Mouse (Mus musculus) layer of hippocampus, postnatal 25 days (tissue): ENCODE results near the gene Ddx39b. TPM values are rescaled to one million over a fixed set of nuclear protein-coding genes. Genes with fewer than 3 reads are reported as not detected.
"Not testable (repeated sequence)": the region's sequence is repeated elsewhere in the genome, so short reads cannot be mapped to it uniquely, and the experiment has no call there.

Source experiments
- DNase-seq, 2 experiments: peaks; one replicate each; pipeline ENCODE4 v3.0.0; 2022; ENCODE audit warnings: mixed read lengths in 2 of 2, low spot score in 1 of 2; ENCODE audit errors: extremely low spot score in 1 of 2
- total RNA-seq, 2 experiments: library from RNA; stranded (reverse); gene quantifications; 2 replicates each; pipeline ENCODE4 v1.2.3; 2021

Gene Ddx39b
- total RNA-seq, 2 experiments from 2014 or later, result 213 to 229 TPM

- peak; percentile 90 to 97 for DNase-seq
Observed at GRCm38 (mm10) chr17:35257824-35258491, 16.4 kb downstream of the Ddx39b start.

- DNase-seq, result no peak
Observed at GRCm38 (mm10) chr17:35258492-35259478, 17.2 kb downstream of the Ddx39b start.

- no peak for DNase-seq
Observed at GRCm38 (mm10) chr17:35259621-35260020, 18.1 kb downstream of the Ddx39b start.

GRCm38 (mm10) chr17:35261651-35262050 lies 20.1 kb downstream of the Ddx39b start:
- no peak for DNase-seq

- DNase-seq, result peak; percentile 93 to 100
Observed at GRCm38 (mm10) chr17:35262664-35263522, 21.3 kb downstream of the Ddx39b start, which contains the start of gene H2-D1. TSS of gene H2-D1 (plus strand) at chr17:35262730.

GRCm38 (mm10) chr17:35263523-35263883 lies 22.0 kb downstream of the Ddx39b start:
- DNase-seq, result no peak

- DNase-seq, result no peak
Observed at GRCm38 (mm10) chr17:35267399-35268086, 26.0 kb downstream of the Ddx39b start.

- DNase-seq, result no peak
Observed at GRCm38 (mm10) chr17:35269653-35270347, 28.3 kb downstream of the Ddx39b start.

- no peak for DNase-seq
Observed at GRCm38 (mm10) chr17:35272249-35272648, 30.7 kb downstream of the Ddx39b start.

- peak; percentile 91 to 97 for DNase-seq
Observed at GRCm38 (mm10) chr17:35274770-35275169, 33.2 kb downstream of the Ddx39b start.

- no peak for DNase-seq
Observed at GRCm38 (mm10) chr17:35276304-35276864, 34.8 kb downstream of the Ddx39b start.

- no peak for DNase-seq
Observed at GRCm38 (mm10) chr17:35278049-35278448, 36.5 kb downstream of the Ddx39b start.

GRCm38 (mm10) chr17:35278957-35279688 lies 37.6 kb downstream of the Ddx39b start:
- DNase-seq, result no peak

GRCm38 (mm10) chr17:35280276-35280675 lies 38.7 kb downstream of the Ddx39b start:
- DNase-seq, result no peak

GRCm38 (mm10) chr17:35285431-35285830 lies 43.9 kb downstream of the Ddx39b start:
- DNase-seq, result no peak

- DNase-seq, result peak; percentile 33 to 75
Observed at GRCm38 (mm10) chr17:35295796-35296195, 54.2 kb downstream of the Ddx39b start.

- not testable (repeated sequence) for DNase-seq
Observed at GRCm38 (mm10) chr17:35300261-35300945, 58.9 kb downstream of the Ddx39b start.
